Mouse (Mus musculus) urinary bladder, postnatal 14 days (tissue): ENCODE measurements around the gene Rap1gds1.

ENCODE experiments used
- DNase-seq: peaks from one replicate; pipeline ENCODE4 v3.0.0; 2021; ENCODE audit warnings: low spot score

The Rap1gds1 gene

DNA sequence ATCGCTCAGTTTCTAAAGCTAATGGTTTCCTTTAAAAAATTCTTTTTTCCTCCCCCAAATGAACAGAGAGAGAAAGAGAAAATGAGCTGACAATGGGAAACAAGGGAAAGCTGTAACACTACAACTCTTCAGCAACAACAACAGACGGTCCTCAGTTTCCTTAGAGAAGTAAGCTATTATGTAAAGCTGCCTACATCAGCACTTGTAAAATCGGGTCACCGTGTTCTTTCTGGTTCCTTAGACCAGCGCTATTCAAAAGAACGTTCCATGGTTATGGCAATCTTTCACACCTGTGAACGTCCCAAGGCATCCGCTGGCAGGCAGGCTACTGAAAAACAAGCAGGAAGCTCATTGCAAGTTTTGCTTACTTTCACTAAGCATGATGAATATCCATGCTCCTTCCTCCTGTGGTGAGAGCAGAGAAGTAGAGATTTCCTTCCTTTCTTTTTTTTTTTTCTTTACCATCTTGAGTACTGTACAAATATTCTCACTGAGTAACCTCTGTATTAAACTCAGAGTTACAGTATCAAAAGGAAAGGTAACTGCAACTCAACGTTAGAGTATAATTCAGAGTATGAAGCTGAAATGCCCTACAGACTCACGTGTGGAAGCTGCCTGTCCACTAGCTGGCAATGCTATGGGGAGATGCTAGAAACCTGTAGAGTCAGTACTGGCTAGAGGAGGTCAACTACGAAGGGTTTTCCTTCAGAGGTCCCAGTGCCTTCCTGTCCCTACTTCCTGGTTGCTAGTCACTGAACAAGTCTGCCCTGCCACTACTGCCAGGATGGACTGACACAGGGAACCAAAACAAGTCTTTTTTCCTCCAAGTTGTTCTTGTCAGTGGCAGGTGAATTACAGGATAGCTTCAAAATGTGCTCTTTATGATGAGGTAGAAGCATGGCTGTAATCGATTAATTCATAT, 26.0 kb downstream of the Rap1gds1 start:
- DNase-seq: no peak

DNA sequence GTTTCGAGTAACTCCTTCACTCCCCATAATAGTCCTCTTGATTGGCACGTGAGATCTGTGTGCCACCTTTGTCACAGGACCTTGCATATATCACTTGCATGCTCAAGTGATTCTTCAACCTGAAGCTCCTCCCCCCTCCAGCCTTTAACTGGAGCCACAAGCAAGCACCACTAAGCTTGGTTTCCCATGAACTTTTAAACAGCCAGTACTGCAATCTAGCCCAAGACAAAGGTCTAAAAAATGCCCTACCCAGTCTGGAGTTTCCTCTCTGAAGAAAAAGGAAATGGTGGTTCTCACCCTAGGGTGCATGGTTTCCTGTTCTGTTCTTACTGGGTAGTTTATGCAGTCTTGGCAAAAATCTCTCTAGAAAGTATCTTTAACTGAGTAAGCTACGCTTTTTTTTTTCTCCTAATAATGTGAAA, 32.6 kb downstream of the Rap1gds1 start:
- DNase-seq: no peak

DNA sequence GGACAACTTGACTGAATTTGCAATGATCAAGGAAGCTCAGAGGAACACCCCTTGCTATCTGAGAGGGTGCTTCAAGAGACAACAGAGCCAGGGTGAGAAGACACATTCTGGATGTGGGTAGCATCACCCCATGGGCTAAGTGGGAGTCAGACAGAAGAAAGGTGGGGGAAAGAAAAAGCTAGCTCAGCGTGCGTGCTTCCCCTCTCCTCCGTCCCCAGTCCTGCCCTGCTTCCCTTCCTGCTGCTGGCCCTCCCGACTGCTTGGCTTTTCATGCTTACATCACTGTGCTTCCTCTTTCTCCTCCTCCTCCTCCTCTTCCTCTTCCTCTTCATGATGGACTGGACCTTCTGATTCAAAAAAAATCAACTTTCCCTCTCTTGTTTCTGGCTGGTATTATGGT, 33.1 kb downstream of the Rap1gds1 start:
- DNase-seq: no peak

GRCm38 (mm10) chr3:139037030-139037429, 38.0 kb downstream of the Rap1gds1 start:
- no peak for DNase-seq

DNA sequence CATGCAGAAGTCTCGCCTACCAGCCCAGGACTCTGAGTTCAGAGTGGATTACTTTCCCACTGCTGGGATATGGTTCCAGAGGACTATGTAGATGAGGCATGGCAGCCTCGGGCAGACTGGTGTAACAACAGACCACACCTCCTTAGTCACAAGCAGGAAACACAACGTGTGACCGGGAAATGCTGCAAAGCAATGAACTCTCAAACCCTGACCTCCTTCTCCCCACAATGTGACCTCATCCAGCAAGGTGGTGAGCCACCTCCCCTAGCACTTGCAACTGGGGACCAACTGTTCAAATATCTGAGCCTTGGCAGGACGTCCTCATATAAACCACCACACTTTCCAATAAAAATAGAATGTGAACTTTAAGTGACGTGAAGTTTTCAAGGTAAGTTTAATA, 41.8 kb downstream of the Rap1gds1 start:
- DNase-seq: no peak

DNA sequence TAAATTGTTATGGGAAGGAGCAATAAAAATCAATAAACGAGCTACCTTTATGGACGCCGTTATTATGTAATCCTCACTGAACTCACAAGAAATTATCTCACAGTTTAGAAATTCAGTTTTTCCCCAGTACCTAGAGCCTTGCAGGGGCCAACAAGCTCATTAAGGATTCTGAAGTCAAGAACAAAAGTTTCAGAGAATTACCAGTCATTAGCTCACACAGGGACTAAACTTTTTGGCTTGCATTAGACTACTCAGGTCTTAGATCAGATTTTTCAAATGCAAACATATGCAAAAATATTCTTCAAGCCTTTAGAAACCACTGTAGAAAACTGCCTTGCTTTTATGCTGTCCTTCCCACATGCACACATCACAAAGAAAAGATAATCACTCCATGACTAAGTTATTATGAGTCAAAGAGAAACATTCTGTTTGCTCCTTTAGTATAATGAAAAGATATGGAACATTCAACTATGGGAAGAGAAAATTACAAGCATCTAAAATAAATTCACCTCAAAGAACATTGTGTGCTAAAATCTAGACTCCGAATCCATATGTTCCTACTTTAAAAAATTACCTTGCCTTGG, 44.3 kb downstream of the Rap1gds1 start:
- no peak for DNase-seq

- DNase-seq: no peak
Observed at GRCm38 (mm10) chr3:139025077-139025476, 49.9 kb downstream of the Rap1gds1 start.

- no peak for DNase-seq
Observed at GRCm38 (mm10) chr3:139023585-139023984, 51.4 kb downstream of the Rap1gds1 start.

DNA sequence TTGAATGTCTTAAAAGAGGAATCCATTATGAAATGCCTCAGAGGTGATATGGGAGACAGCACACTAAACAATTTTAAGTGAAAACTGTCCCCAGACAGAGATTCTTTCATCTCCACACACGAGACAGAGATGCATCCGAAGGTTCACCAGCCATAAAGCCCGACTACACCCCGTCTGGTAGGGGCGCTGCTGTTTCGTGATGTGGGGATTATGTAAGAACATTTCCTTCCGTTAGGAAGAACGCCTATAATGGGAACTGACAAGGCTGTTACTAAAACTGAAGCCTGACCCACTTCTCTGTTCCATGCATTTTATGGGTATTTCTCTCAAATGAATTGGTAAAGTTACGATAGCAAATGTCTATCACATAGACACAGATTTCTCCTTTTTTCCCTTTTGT, 62.6 kb downstream of the Rap1gds1 start:
- no peak for DNase-seq

DNA sequence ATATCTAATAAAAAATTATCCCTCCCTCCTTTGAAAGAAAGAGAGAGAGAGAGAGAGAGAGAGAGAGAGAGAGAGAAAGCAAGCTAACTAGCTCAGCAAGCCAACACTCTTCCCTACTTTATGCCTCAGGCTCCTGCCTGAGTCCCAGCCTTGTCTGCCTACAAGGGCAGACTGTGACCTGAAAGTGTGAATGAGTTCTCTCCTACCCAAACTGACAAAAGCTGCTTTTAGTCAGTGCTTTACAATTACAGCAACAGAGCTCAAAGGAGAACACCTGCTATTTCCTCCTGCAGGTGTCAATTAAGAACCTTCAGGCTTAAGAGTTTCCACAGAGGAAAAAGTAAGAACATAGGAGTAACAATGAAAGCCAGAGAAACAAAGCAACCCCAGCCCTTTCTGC, 69.3 kb downstream of the Rap1gds1 start:
- no peak for DNase-seq

DNA sequence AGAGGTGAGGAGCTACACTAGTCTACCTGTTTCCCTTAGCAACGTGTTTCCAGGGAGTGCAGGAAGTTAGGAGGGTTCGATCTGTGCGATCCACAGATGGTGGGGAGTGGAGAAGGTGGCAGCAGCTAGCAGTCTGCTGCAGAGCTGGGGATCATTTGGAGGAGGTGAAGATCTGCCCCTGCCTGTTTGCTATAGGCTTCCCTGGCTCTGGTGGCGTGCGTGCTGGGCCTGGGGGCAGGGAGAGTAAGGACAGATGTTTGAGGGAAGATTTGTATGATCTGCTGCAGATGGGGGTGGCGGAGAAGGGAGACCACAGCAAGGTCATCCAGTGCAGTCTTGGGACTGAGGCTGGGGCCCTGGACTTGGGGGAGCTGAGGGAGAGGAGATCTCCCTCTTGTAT, 72.2 kb downstream of the Rap1gds1 start:
- DNase-seq: no peak

- DNase-seq: no peak
Observed at GRCm38 (mm10) chr3:139000071-139000867, 74.7 kb downstream of the Rap1gds1 start.

GRCm38 (mm10) chr3:138993473-138993872, 81.5 kb downstream of the Rap1gds1 start:
- no peak for DNase-seq

DNA sequence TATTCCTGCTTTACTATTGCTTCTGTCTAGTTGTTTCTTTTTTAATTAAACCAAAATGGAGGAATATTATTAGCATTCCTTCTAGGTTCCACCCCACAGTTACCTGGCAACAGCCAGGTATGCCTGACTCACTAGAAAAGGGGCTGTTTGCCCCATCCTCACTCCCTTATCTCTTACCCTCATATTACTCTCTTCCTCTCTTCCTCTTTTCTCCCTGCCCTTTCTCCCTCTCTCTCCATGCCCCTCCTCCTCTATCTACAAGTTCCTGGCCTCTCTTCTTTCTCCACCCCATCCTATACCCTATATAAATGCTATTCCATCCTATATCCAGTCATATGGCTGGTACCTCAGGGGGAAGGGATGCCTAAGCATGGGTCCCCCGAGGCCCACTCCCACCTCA, 83.6 kb downstream of the Rap1gds1 start:
- DNase-seq: no peak

DNA sequence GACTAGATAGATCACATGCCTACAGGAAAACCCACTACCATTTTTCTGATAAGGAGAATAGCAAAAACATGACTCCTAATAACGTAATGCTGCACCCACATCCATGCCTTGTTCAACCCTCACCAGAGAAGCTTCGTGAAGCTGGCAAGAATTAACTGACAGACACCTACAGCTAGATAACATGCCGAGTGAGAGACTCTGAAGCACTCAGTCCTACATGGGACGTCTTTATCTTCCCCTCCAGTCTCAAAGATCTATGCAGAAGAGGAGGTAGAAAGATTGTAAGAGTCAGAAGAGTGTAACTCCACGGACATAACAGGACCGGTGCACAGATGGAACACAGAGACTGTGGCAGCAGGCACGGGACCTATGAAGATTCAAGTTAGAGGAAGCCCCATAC, 85.9 kb downstream of the Rap1gds1 start:
- no peak for DNase-seq

DNA sequence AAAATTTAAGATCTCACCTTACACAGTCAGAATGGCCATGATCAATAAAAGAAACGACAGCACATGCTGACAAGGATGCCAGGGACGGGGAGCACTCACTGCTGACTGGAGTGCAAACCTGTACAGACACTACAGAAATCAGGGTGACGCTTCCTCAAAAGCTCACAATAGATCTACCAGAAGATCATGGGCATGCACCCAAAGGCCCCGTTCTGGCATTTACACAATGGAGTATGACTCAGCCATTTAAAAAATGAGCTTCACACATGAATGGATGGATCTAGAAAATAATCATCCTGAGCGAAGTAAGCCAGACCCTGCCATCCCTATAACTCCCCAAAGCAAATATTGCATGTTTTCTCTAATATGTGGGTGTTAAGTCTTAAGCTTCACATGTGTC, 87.0 kb downstream of the Rap1gds1 start:
- no peak for DNase-seq

GRCm38 (mm10) chr3:138982249-138982648, 92.8 kb downstream of the Rap1gds1 start:
- DNase-seq: no peak

DNA sequence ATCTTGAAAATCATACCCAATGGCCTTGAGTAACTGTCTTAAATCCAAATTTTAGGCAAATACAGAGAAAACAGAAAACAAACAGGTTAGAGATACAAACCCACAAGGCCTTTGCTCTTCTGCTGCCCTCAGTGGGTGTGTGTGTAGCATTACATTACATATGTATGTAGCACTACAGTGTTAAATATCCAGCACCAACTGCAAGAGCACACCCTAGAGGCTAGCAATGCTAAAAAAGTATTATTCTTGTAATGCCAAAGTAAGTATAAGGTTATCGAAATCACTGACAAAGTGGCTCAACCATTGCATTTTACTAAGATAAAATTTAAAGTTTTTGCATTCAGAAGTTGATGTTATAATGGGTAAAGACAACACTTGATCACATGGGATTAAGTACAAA, 97.6 kb downstream of the Rap1gds1 start:
- no peak for DNase-seq

GRCm38 (mm10) chr3:138967627-138968026, 107.4 kb downstream of the Rap1gds1 start:
- DNase-seq: no peak

- no peak for DNase-seq
Observed at GRCm38 (mm10) chr3:138958527-138958926, 116.5 kb downstream of the Rap1gds1 start.

DNA sequence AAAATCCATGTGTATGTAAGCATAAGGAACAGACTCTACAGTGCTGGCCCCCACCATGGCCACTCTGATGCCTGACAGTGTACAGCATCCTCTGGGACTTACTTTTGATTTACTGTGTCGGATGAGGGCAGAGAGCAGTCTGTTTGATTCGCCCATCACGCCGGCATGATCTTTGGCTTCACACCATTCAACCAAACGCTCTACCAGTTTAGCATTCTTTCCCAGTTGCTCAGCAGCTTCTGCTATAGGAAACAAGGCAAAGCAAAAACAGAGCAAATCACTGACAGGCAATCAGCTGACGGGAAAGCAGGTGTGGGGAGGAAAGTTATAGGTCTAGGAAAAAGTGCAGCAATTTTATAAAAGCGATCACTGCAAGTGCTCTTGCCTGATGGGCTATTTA, 119.8 kb downstream of the Rap1gds1 start:
- no peak for DNase-seq

DNA sequence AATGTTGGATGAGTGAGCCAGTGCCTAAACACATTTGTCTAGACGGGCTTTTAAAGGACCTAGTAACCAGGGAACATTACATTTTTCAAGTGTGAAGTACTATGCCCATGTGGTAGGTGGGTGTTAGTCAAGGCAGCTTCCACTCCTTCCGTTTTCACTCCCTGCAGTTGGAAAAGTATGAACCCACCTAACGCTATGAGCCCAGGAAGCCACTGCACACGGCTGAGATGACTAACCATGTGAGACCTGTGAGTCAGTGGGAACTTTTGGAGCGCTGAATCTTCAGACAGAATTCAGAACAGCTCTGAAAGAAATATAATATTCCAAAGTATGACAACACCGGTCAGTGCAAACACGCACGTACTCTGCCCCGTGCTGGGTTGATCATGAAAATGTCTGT, 125.9 kb downstream of the Rap1gds1 start:
- no peak for DNase-seq

DNA sequence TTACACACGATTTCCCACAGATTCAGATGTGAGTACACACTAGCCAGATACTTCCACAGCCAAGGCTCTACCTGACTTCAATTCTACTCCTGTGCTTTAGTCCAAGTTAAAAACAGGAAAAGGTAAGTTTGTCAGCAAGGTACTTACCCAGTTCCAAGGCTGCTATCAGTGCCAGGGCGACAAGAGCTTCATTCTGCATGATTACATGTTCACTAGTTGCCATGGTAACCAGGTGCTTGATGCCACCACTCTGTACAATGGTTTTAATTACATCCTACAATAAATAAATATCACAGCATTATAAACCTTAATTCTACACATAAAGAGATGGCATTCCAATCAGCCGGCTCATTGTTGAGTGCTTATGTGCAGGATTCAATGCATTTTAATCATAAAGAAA, 129.5 kb downstream of the Rap1gds1 start:
- no peak for DNase-seq
